Comparison of ENCODE assay signal across 8 mouse cellular contexts in genomic region chr7:92669507-92670471, GRCm38 (mm10). TPM values are rescaled to one million over a fixed set of nuclear protein-coding genes. Genes with fewer than 3 reads are reported as not detected.
DNase-seq lines count a peak whose midpoint lies in the region; ATAC-seq lines count a peak whose summit lies in the region.

TSS of gene Pcf11 (minus strand) at chr7:92669934.

- H3K4me1 ChIP-seq in heart, embryonic 10.5 days = peaks cover 15% of the 10 kb centered on the region
- H3K4me1 ChIP-seq in kidney, embryonic 15.5 days = peaks cover 18% of the 10 kb centered on the region

- ATAC-seq in erythroblast, adult 5-6 weeks (replicated peaks; ENCODE audit: low FRiP score, poor library complexity, severe bottlenecking) = peak; percentile 88
- ATAC-seq in kidney, embryonic 15.5 days (replicated peaks; ENCODE audit: low FRiP score) = peak; percentile 99
- ATAC-seq in monocyte, adult 5-6 weeks (replicated peaks; ENCODE audit: insufficient number of reproducible peaks, low FRiP score, low TSS enrichment, poor library complexity, severe bottlenecking) = peak; percentile 95

- WGBS in heart, embryonic 10.5 days = under 1% methylated on average over 88 of the region's 88 CpGs
- WGBS in kidney, embryonic 15.5 days = under 1% methylated on average over 88 of the region's 88 CpGs

- H3K4me3 ChIP-seq in heart, embryonic 10.5 days = peak within 1 kb of the TSS; percentile 79
- H3K4me3 ChIP-seq in kidney, embryonic 15.5 days (replicated peaks) = peak within 1 kb of the TSS; percentile 92

- peaks cover 7% of the 10 kb centered on the region; the same call in 1 of the 2 replicates for H3K36me3 ChIP-seq in heart, embryonic 10.5 days
- H3K36me3 ChIP-seq in kidney, embryonic 15.5 days = peaks cover 8% of the 10 kb centered on the region; the same call in 1 of the 2 replicates

- H3K27ac ChIP-seq in heart, embryonic 10.5 days = peak within 1 kb of the TSS; percentile 99
- peak within 1 kb of the TSS; percentile 97 for H3K27ac ChIP-seq in kidney, embryonic 15.5 days

- no peaks in the 10 kb centered on the region for H3K9me3 ChIP-seq in heart, embryonic 10.5 days
- H3K9me3 ChIP-seq in kidney, embryonic 15.5 days (replicated peaks) = no peaks in the 10 kb centered on the region

- H3K27me3 ChIP-seq in heart, embryonic 10.5 days (ENCODE audit: insufficient read depth, poor library complexity, severe bottlenecking) = no peaks in the 10 kb centered on the region
- no peaks in the 10 kb centered on the region for H3K27me3 ChIP-seq in kidney, embryonic 15.5 days

- H3K9ac ChIP-seq in kidney, embryonic 15.5 days = peak within 1 kb of the TSS; percentile 99

- H3K4me2 ChIP-seq in kidney, embryonic 15.5 days = peak within 1 kb of the TSS; percentile 81

- peak; percentile 96 to 98 for DNase-seq in B cell, adult 2 months
- peak; percentile 100 for DNase-seq in brain, adult 2 months (ENCODE audit: low read depth, low spot score)
- peak; percentile 99 for DNase-seq in heart, embryonic 10.5 days (ENCODE audit: low spot score)
- peak; percentile 99 for DNase-seq in liver
- peak; percentile 97 to 98 for DNase-seq in spleen, postnatal 4 days (ENCODE audit: low spot score in 2 of 2)

RNA-seq across cellular contexts. Expression of gene Pcf11, which starts in this region (rescaled TPM):
- 119 and 186 TPM in 2 replicates for total RNA-seq in erythroblast, adult 5-6 weeks (2015; ENCODE audit: low replicate concordance)
- total RNA-seq in erythroblast, adult 5-6 weeks (2017; ENCODE audit: low replicate concordance) = 118 and 141 TPM in 2 replicates
- 13.1 and 19.1 TPM in 2 replicates for polyA plus RNA-seq in heart, embryonic 10.5 days (2016; fragmentation: Nextera tagmentation; extraction: Ambion mirVana)
- 21.9 TPM in 2 replicates for polyA plus RNA-seq in kidney, embryonic 15.5 days (2015; fragmentation: Nextera tagmentation; extraction: Ambion mirVana)
- 176 to 189 TPM (median 178 TPM) in 3 replicates for total RNA-seq in monocyte, adult 5-6 weeks (2017)

Comparison
In these comparisons a context has a peak if more than half of its experiments do, and no peak if none do; other contexts are left out.
1. Peak in every context shown above with its lines: DNase-seq, ATAC-seq, H3K4me3 ChIP-seq and H3K27ac ChIP-seq.